Mouse (Mus musculus) thymus, adult 18-20 months (tissue): ENCODE results near the gene Cd69.

Source experiments
- DNase-seq, 2 experiments: peaks; one replicate each; pipeline ENCODE4 v3.0.0; 2022; ENCODE audit warnings: mixed read lengths in 2 of 2

Cd69 gene

GRCm38 (mm10) chr6:129245793-129246192, 29.4 kb downstream of the Cd69 start:
- no peak for DNase-seq

- no peak for DNase-seq
Observed at GRCm38 (mm10) chr6:129241907-129242306, 33.3 kb downstream of the Cd69 start.

GRCm38 (mm10) chr6:129241471-129241870, 33.8 kb downstream of the Cd69 start:
- no peak for DNase-seq

- no peak for DNase-seq
Observed at GRCm38 (mm10) chr6:129239564-129240248, 35.5 kb downstream of the Cd69 start.

- DNase-seq = peak; percentile 70 to 76
Observed at GRCm38 (mm10) chr6:129238275-129239038, 36.8 kb downstream of the Cd69 start.

- DNase-seq = peak; percentile 87 to 93
Observed at GRCm38 (mm10) chr6:129237350-129238274, 37.6 kb downstream of the Cd69 start.

GRCm38 (mm10) chr6:129236652-129237342, 38.4 kb downstream of the Cd69 start:
- DNase-seq = peak; percentile 44 to 80

- no peak for DNase-seq
Observed at GRCm38 (mm10) chr6:129235855-129236461, 39.3 kb downstream of the Cd69 start.

GRCm38 (mm10) chr6:129234456-129235360, 40.5 kb downstream of the Cd69 start:
- peak; percentile 43 to 75 for DNase-seq

GRCm38 (mm10) chr6:129233955-129234369, 41.3 kb downstream of the Cd69 start:
- no peak for DNase-seq

GRCm38 (mm10) chr6:129233366-129233954, 41.8 kb downstream of the Cd69 start:
- no peak for DNase-seq

GRCm38 (mm10) chr6:129232842-129233205, 42.4 kb downstream of the Cd69 start:
- peak; percentile 26 to 71 for DNase-seq

GRCm38 (mm10) chr6:129232005-129232841, 43.0 kb downstream of the Cd69 start:
- no peak for DNase-seq

- DNase-seq = no peak
Observed at GRCm38 (mm10) chr6:129229774-129230578, 45.3 kb downstream of the Cd69 start.

- no peak for DNase-seq
Observed at GRCm38 (mm10) chr6:129228935-129229773, 46.1 kb downstream of the Cd69 start.

GRCm38 (mm10) chr6:129225078-129225477, 50.2 kb downstream of the Cd69 start:
- no peak for DNase-seq

- DNase-seq = no peak
Observed at GRCm38 (mm10) chr6:129224090-129224489, 51.1 kb downstream of the Cd69 start.

GRCm38 (mm10) chr6:129223611-129224010, 51.6 kb downstream of the Cd69 start:
- DNase-seq = no peak
